Mouse (Mus musculus) ovary, adult 18-20 months (tissue): ENCODE measurements at regions not wholly inside any gene's neighbourhood (a gene's known extent, or its start where the extent isn't known, plus 50 kb on each side); places are given as distances from the start of the nearest gene placed in this dataset.

Experiments used
- DNase-seq: peaks from one replicate; pipeline ENCODE4 v3.0.0; 2022; ENCODE audit warnings: low spot score, mixed read lengths

DNA sequence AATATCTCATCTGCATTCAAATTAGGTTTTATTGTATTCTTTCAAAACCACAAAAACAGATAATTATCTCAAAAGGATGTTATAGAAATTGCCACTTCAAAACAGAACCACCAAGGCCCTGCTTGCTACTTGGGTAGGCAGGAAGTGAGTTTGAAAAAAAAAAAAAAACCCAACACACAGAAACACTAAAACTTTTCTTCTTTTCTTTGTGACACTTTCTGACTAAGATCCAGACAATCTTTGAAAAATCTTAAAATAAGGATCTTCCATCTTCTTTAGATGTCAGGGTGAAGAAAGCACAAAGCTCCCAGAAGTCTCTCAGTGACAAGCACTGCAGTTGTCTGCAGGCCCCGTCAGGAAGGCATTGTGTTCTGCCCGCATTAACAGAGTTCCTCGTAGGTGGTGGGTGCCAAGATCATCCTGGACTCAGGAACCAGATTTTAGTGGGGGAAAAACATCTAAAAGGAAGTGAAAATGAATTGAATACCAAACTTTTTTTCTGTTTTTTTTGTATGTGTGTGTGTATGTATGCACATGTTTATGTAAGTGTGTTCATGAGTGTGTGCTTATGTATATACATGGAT, 154.0 kb downstream of the Dusp6 start:
- no peak for DNase-seq

DNA sequence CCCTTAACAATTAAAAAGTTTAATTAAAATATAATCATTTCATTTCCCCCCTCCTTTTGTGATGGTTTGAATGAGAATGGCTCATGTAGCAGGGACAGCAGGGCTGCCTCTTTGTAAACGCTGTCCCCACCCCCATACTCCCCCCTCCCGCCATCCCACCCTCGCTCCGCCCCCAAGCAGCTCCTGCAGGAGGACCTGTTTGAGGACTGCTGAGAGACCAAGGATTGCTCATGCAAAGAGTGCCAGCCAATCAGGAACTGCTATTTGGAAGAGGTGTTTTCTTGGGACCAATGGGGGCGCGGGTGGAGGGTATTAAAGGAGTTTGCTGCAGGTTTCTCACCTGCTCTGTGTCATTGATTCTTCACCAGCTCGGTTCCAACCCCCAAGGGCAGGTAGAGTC, 154.6 kb downstream of the Dusp6 start:
- DNase-seq: no peak

DNA sequence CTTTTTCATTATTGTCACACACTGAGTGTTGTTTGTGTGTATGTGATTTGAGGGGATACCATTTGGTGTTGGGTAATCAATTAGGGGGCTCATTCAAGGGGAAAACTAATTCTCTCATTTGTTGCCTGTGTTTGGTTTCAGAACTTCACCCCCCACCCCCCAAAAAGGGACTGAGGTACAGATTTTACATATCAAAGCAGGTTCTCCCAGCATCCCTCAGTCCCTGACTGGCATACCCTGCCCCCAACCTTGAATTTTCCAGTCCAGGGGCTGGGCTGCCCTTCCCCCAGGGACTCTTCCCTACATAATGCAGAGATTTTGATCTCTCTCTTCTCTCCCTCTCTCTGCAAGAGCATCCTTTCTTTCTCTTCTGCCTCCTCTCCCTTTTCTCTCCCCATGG, 155.5 kb downstream of the Dusp6 start:
- no peak for DNase-seq

DNA sequence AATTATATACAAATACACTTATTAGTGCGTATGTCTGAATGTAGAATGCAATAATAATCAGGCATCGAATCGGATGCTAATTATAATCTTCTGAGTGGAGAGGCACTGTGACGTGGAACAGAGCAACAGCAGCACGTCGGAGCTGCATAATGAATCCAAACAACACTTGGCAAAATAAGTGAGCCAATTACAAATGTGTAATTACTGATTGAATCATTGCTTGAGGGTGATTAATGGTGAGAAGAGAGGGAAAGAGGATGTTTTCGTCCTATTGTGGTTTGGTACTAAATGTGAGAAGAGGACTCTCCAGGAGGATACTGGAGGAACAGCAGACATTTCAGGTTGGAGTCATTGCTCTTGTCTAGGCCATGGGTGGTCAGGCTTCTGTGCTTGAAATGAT, 156.5 kb downstream of the Dusp6 start:
- DNase-seq: no peak

DNA sequence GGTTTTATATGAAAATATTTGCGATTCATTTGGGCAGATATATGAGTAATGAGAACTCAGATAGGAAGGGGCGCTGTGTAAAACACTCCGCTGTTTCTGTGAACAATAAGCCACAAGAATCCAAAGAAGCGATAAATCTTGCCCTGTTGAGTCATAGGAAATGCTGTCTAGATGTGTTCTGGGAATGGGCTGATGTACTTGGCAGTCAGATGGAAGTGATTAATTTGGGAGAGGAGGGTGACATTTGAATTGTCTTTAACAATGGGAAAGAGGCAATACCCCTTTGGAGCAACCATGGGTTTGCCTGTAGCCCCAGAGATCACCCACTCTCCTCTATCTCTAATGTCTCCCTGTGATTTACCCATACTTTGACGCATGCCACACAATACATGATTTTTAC, 160.4 kb downstream of the Dusp6 start:
- DNase-seq: no peak

DNA sequence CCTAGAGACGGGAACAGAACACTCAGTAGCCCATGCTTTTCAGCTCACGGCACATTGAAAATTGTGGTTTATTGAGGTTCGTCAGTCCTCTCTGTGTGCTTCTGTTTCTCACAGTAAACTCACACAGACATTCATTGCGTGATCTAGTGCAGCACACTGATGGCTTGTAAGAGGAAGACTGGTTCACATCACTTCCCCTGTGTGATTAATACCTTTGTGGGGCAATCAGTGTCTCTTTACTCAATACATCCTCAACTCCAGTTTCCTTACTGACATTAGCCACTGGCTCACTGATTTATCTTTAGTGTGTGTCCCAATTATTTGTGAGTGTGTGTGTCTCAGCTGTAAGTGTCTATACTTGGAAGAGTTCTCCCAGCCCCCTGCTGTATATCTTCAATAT, 162.2 kb downstream of the Dusp6 start:
- no peak for DNase-seq

DNA sequence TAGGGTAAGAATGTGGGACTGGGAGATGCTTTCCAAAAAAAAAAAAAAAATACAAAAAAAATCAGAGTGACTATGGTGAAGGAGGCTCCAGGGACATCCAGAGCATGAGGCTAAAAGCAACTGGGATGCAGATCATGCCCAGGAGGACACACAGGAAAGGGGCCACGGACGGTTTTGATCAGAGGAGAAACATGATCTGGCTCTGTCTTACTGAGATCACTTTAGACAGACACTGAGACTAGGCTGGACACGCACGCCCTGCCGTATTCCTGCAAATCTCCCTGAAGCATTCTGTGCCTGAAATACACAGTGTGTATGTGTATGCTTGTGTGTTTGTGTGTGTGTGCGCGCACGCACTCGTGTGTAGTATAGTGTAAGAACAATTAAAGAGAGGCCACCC, 167.1 kb downstream of the Dusp6 start:
- no peak for DNase-seq

DNA sequence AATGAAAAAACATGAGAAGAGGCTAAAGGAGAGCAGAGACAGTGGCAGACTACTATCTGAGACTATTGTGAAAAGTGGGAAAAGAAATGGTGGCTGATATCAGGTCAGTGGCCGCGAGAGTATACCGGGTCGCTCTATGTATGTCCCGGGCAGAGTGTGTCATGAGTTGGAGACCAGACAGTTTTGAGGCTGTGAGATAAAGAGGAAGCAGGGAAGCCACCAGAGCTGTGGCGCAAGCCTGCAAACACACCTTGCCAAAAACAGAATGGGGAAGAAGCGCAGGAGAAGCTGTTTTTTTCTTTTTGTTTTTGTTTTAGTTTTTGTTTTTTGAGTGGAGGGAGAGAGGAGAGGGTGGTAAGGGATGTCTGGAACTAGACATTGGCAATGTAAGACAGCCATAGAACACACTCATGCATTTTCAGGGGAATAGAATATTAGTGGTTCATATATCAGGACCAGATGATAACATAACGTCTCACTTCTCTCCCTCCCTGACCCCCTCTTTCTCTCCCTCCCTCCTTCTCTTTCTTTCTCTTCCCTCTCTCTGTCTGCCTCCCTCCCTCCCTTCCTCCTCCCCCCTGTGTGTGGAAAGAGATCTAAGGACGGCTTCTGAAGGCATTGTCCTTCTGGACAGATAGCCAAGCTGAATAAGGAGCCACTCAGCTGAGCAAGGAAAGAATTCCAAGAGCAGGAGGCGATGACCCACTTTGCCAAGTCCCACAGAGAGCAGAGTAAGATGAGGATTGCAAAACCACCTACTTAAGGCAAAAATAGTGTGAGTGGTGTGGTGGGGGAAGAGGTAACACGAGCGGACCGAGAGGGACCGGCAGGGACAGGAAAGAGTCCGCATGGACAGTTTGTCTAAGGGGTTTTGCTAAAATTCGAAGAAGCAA, 167.9 kb downstream of the Dusp6 start:
- no peak for DNase-seq

DNA sequence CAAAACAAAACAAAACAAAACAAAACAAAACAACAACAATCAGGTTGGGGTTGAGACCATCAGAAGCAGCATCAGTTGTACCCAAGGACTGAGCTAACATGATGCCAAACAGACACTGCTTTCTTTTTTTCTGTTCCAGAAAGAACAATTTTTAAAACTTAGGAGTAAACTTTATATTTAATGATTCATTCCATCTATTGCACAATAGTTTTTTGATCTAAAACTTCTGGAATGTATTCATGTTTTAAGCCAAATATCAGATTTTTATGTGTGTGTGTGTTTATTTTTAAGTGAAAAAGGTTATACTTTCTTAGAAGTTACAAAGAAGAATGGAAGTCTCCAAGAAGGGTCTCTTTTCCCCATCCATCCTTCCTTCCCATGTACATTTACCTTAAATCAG, 174.0 kb downstream of the Dusp6 start:
- DNase-seq: no peak

DNA sequence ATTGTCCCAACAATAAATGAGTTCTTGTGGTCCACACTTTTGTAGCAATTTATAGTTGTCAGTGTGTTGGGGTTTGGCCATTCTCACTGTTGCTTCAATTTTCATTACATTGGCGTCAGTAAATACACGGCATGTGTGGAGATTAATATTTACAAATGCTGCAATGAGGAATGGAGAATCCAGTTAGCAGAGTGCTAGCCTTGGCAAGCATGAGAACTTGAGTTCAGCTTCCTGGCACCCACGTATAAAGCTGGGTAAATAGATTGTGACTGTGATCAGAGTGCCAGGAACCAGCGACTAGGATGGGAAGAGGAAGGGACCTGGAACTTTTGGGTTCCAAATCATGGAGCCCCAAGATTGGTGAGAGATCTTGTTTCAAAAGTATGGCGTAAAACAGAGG, 177.1 kb downstream of the Dusp6 start:
- DNase-seq: no peak

DNA sequence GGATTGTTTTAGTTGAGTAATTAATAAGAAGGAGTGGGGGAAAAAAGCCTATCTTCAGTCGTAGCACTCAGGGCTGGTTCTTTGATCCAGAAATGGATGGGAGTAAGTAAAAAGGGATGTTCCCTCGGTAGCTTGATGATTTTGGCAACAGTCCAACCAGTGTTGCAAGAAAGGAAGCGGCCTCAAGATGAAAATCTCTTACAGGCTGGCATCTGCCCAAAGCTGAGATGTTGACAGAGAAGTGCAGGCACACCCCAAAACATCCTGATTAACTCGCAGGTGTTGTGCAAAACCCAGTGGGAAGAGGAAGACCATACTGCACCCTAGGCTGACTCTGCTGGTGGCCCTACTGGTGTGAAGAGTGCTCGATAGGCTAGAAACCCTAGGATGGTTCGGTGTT, 178.0 kb downstream of the Dusp6 start:
- DNase-seq: peak; percentile 64

DNA sequence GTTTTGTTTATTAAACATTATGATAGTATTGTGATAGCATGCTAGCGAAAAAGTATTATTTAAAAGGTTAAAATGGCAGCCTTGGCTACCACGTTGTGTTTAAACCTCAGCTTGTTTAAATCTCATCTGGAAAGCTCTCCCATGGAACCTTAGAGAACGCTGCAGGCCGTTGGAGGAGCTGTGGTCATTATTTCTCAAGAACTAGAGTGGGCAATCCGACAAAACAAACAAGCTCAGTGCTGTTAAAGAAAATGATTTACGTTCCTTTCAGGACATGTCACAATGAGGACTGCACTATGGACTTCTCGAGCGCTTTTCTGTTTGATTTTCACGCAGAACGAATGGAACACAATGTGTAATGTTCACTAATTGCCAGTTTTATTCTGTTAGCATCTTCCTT, 178.9 kb downstream of the Dusp6 start:
- no peak for DNase-seq

DNA sequence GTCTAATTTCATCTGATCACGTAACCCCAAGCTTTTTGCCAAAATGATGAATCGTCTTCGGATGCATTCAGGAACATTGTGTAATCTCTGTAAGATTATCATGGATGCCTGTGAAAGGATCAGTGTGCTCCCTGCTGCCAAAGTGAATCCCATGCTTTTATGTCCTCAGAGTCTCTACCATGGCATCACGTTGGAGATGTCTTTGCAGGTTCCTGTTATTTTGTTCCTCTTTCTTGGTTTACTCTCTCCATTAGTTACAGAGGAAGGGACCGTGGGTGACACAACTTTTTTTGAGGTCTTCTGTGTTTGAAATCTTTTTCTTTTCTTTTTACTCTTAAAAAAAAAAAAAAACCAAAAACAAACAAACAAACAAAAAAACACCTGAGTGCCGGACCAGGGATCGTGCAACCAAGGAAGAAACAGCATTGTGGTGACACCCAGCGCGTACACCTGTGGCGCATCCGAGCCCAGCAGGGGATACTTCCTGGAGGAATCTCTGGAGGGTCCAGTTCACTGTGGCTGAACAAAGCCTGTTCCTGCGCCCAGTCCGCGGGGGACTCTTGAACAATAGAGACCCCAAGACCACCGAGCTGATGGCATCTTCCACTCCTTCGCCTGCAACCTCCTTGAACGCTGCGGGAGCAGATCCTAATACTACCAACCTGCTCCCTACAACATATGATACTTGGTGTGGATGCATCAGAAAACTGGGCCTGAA, 180.6 kb downstream of the Dusp6 start:
- no peak for DNase-seq

DNA sequence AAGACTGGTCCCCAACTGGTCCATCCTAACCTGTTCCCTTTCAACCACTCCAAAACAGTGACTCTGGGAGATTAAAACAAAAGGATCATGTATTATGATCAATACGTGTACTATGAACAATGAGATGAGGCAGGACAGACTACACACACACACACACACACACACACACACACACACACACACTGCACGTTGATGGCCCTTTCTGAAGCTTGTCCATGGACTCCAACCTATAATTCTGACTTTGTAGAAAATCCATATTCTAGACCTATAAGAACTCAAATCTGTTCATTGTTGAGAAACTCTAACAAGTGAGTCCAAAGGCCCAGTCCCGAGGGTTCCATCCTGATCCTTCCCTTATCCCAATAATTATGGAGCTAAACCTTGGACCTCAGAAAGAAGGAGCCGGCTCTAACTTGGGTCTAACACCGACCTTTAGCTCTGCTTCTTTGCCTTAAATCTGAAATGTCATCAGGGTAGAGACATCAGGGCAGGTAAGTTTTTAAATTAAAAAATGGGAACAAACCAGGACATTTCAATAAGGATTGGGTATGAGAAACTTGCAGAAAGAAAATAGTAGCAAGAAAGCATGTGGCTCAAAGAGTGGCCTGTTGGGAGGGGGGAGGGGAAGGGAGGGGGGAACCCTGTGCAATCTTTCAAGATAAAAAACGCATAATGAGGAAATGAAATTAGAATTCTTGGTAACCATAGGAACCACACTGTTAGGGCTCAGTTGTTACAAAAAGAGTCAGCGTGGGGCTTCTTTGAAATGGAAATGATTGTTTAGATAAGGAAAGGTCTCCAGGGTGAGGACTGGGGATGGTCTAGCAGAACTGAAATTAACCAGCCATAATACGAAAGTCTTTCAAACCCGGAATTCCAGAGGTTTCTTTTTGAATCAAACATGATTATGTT, 187.9 kb downstream of the Dusp6 start:
- no peak for DNase-seq

DNA sequence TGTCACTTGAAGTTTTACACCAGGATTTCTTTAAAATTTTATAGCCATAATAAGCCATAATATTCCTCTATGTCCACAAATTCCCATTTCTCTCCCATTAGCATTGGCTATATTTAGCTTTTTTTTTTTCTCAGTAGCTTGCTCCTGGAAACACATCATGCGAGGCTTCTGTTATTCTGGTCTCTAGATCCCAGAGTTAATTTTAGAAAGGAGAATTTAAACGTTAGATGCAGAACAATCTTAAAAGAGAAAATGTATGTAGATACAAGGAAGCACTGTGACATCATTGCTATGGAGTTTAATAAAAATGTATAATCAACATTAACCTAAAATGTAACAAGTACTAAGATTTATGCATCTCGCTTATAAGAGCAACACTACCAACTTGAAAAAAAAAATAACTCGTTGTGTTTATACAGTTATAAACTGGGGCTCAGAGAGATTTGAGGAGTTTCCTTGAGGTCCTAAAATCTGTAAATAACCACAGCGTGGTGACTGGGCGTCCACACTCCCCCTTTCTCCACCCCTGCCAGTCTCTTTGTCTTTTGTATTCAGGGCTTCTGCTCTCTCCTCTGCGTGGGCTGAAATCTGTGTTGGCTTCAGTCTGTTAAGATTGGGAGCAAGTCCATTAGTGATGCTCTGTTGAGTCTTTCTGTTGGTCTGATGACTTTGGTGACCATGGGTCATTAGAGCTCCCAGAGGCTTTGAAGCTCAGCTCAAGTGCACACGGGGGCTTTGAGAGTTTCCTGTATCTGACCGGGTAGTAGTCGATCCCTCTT, 188.8 kb downstream of the Dusp6 start:
- DNase-seq: no peak

DNA sequence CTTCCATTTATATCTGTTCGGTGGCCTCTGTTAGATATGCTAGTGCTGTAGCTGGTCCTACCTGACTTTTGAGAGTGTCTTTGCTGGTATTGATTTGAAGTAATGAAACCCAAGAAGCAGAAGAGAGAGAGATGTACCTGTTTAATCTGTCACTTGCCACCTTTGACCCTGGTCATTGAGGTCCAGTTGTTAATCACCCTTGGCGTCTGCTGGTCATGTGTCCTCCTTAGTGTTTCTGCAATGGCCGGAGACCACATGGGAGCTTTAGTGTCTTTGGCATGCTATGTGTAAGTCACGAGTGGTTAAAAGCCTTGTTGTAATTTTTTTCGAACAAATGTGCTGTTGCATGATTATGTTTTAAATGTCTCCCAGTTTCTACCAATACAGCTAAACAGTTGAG, 193.1 kb downstream of the Dusp6 start:
- DNase-seq: no peak

DNA sequence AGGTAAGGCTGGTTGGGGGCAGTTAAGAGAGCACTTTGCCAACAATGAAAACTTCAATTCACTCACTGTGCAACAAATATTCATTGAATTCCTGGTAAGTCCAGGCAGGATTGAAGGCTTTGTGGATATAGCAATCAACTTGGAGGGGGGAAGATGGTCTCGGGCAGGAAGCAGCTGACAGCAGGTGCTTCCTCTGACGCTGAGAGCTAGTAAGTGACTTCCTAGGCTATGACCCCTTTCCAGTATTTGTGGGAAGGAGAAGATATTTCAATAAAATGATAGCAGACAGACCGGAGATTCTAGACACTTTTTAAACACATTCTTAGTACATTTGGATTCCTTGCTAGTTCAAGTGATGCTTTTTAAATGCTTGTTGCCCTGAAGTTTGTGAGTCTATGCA, 195.0 kb downstream of the Dusp6 start:
- DNase-seq: no peak

DNA sequence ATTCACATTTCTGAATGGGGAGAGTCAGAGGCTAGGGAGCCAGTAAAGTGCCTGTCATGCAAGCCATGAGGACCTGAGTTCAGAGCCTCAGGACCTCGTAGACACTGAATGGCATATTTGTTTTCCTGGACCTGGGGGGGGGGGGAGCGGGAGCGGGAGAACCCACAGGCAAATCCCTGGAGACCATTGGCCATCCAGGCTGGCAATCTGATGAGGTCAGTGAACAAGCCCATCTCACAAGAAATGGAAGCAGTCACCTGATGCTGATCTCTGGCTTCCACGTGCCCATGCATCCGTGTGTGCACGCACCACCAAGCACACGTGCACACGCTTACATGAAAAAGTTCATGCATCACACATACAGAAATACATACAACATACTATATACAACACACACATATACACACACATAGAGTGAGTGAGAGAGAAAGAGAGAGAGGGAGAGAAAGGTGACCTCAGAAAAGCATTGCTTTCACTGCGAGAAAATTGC, 196.2 kb downstream of the Dusp6 start:
- DNase-seq: no peak

DNA sequence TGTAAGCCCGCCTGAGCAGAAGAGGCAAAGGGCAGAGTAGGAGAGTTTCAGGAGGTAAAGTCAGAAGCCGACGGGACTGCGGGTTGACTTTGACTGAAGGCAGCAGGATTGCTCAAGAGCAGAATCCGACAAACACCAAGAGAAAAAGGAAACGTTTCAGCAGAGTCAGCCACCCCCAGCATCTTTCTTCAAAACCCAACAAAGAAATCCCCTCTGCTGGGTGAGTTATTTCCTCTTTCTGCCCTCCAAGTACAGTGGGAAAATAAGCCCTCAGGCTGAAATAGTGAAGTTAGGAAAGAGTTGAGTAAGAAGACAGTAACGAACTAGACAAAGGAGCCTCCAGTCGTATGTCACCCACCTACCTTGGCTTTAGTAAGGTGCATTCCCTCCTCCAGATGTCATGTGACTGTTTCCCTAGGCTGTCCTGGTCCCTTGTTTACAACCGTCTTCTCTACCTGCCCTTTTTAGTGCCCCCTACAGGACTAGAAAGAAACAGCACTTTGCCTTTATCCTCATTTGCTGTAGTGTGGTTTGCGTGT, 196.9 kb downstream of the Dusp6 start:
- DNase-seq: no peak

DNA sequence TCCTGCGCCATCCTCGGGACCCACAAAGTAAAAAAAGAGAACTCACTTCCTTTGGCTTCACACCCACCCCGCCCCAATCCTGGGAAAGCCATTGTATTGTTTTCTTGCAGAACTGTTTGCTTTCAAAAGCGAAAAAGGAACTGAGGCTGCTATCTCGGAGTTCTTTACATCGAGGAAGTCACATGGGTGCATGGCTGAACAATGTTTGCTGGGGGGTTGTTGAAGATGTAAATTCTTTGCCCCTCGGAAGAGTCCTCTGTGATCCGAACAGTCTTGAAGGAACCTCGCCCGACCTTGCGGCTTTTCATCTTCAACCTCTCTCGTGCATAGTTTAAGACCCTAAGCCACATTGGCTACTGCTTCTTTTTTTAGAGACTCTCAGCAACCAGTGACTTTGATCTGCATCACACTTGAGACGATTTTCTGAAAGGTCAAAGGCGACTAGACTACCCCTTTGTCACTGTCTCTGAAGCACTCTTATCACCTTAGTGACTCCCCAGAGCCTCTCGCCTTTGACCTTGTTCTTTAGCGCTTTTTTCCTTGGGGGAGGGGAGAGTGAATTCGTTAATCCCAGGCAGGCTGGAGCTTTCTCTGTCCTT, 197.9 kb downstream of the Dusp6 start:
- DNase-seq: no peak
